Mouse (Mus musculus) megakaryocyte-erythroid progenitor cell, adult 5-6 weeks (primary cell): ENCODE results near the gene Pawr. TPM values are rescaled to one million over a fixed set of nuclear protein-coding genes. Genes with fewer than 3 reads are reported as not detected.
"Not testable (repeated sequence)": the region's sequence is repeated elsewhere in the genome, so short reads cannot be mapped to it uniquely, and the experiment has no call there.

Experiments used
- ATAC-seq: replicated peaks from 2 replicates; pipeline ENCODE4 v1.8.0; 2016; ENCODE audit warnings: mild to moderate bottlenecking, inconsistent platforms; ENCODE audit not compliant: severe bottlenecking, poor library complexity, low FRiP score, low TSS enrichment
- total RNA-seq, 2 experiments: library from RNA; stranded (forward) in 1 of 2; stranded (reverse) in 1 of 2; fragments of 200-1000, 215-1000 nt in 1 of 2; fragments of >200 nt in 1 of 2; fragmentation: Nextera tagmentation in 1 of 2; gene quantifications; 2 replicates each; pipeline ENCODE4 v1.2.3; 2014 to 2017

The Pawr gene
- total RNA-seq, 2 experiments from 2014 or later: not detected

- no peak for ATAC-seq
These were observed 21.7 kb upstream of the Pawr start for GRCm38 (mm10) chr10:108310195-108310594.

GRCm38 (mm10) chr10:108311396-108311795 lies 20.5 kb upstream of the Pawr start:
- ATAC-seq: no peak

- no peak for ATAC-seq
These were observed 18.1 kb upstream of the Pawr start for GRCm38 (mm10) chr10:108313845-108314244.

GRCm38 (mm10) chr10:108314396-108314795 lies 17.5 kb upstream of the Pawr start:
- ATAC-seq: no peak

GRCm38 (mm10) chr10:108315236-108315635 lies 16.7 kb upstream of the Pawr start:
- ATAC-seq: no peak

GRCm38 (mm10) chr10:108328356-108328755 lies 3.6 kb upstream of the Pawr start:
- no peak for ATAC-seq

- no peak for ATAC-seq
These were observed 2.9 kb upstream of the Pawr start for GRCm38 (mm10) chr10:108328983-108329382.

GRCm38 (mm10) chr10:108329771-108330170 lies 2.1 kb upstream of the Pawr start:
- ATAC-seq: no peak

- ATAC-seq: no peak
These were observed 957 bp upstream of the Pawr start for GRCm38 (mm10) chr10:108330964-108331363.

- no peak for ATAC-seq
These were observed 935 bp downstream of the Pawr start for GRCm38 (mm10) chr10:108332571-108333541.

- ATAC-seq: no peak
These were observed 1.7 kb downstream of the Pawr start for GRCm38 (mm10) chr10:108333642-108334041.

GRCm38 (mm10) chr10:108334096-108334495 lies 2.2 kb downstream of the Pawr start:
- no peak for ATAC-seq

- ATAC-seq: no peak
These were observed 3.9 kb downstream of the Pawr start for GRCm38 (mm10) chr10:108335736-108336292.

- no peak for ATAC-seq
These were observed 4.7 kb downstream of the Pawr start for GRCm38 (mm10) chr10:108336581-108336980.

GRCm38 (mm10) chr10:108338055-108338961 lies 6.4 kb downstream of the Pawr start:
- no peak for ATAC-seq

- no peak for ATAC-seq
These were observed 7.2 kb downstream of the Pawr start for GRCm38 (mm10) chr10:108339118-108339517.

- ATAC-seq: no peak
These were observed 8.0 kb downstream of the Pawr start for GRCm38 (mm10) chr10:108339872-108340271.

GRCm38 (mm10) chr10:108343734-108344133 lies 11.8 kb downstream of the Pawr start:
- no peak for ATAC-seq

- ATAC-seq: no peak
These were observed 13.2 kb downstream of the Pawr start for GRCm38 (mm10) chr10:108345123-108345522.

- ATAC-seq: not testable (repeated sequence)
These were observed 14.4 kb downstream of the Pawr start for GRCm38 (mm10) chr10:108346301-108346700.
